Mouse (Mus musculus): ENCODE measurements around the gene Dicer1.

DNA sequence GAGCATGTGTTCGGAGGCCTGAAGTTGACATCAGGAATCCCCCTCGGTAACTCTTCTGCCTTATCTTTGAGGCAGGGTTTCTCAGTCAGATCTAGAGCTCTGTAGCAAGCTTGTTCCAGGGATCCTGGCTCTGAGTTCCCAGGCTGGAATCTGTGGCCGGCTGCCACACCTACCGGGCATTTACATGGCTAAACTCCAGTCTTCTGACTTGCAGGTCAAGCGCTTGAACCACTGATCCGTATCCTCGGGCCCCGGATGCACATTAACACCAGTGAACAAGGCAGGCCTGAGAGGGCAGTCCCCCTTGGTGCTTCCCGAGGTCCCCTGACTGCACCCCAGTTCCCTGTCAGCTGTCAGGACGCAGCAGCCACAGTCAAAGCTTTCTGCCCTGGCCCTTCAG is 79.3 kb downstream of the Dicer1 start:
- TF ChIP-seq CTCF (IDR thresholded peaks at IDR 0.05): no peak
- no peak for TF ChIP-seq EP300 (IDR thresholded peaks at IDR 0.05)

All from lung, postnatal 0 days (tissue).